Mouse (Mus musculus): Measurements from ENCODE around the gene Pgpep1.

DNA sequence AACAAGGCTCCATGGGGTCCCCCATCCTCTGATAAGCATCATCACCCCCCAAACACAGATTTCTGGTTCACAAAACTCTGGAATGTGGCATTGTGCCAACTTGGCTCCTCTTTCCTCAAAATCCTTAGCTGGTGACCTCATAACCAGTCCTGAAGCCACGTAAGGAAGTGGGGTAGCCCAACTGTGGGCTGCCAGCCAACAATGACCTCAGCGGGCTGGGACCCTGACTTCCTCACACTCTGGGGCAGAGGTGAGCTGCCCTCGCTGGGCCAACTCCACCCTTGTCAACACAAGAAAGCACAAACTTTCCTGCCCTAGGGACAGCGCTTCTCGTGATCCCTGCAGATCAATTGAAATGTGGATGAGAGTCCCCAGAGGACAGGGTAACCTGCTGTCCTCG lies 26.1 kb downstream of the Pgpep1 start:
- TF ChIP-seq CEBPB (IDR thresholded peaks at IDR 0.05; ENCODE audit: low read depth): no peak
- TF ChIP-seq CTCF (IDR thresholded peaks at IDR 0.05; ENCODE audit: control insufficient read depth, insufficient read depth, insufficient read length): no peak
- TF ChIP-seq MYOD1 (IDR thresholded peaks at IDR 0.05; ENCODE audit: control insufficient read depth, insufficient read length, low read depth): no peak
- TF ChIP-seq USF1 (IDR thresholded peaks at IDR 0.05; ENCODE audit: low read depth): no peak
- no peak for TF ChIP-seq MAX (IDR thresholded peaks at IDR 0.05)

Data from C2C12 (cell line).